Mouse (Mus musculus): ENCODE results near the gene Dhrs1.

The Dhrs1 gene

DNA sequence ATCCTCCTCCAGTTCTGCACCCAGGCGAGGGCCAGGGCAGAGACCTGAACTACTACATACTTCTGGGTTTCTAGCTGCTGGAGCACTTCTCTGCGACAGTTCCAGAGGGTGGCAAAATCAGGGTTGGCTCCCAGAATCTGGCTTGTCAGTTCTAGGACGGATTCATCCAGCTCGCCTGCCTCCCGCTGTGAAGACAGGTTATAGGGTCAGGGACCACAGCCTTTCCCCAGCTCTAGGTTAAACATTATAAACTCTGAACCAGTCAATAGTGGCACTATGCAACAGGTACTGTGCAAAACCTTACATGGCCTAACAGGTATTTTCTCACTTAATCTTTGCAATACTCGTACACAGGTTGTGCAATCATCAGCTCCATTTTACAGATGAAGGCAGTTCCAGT is 24.4 kb downstream of the Dhrs1 start:
- peak; percentile 17 to 43 for DNase-seq

DNA sequence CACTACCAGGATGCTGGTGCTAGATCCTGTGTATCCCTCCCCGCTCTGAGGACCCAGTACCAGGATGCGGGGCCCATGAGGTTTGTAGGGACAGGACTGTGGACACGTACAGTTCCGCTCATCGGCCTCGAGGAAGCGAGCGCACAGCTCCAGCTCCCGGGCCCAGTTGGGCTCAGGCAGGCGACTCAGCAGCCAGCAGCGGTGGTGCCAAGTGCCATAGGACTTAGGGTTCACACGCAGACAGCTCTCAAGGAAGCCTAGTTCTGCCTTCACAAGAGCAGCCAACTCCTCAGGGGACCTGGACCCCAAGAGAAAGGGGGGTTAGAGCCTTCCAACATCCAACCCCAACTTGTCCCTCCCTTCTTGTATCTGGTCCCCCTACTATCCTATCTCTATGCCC is 24.8 kb downstream of the Dhrs1 start:
- no peak for DNase-seq

DNA sequence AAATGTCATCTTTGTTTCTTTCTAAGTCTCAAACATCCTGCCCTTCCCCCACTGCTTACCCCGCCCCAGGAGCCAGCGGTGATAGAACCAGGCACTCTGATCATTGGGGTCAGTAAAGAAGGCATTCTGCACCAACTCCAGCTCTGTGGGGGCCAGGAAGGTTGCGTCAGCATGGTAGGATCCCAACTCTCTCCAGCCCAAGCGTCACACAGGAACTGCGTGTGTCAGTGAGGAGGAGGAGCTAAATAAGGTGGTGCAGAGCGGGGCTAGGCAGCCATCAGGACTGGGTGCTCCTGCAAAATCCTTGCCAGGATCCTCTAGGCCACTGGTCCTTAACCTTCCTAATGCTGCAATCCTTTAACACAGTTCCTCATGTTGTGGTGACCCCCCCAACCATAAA is 25.8 kb downstream of the Dhrs1 start:
- DNase-seq = no peak

DNA sequence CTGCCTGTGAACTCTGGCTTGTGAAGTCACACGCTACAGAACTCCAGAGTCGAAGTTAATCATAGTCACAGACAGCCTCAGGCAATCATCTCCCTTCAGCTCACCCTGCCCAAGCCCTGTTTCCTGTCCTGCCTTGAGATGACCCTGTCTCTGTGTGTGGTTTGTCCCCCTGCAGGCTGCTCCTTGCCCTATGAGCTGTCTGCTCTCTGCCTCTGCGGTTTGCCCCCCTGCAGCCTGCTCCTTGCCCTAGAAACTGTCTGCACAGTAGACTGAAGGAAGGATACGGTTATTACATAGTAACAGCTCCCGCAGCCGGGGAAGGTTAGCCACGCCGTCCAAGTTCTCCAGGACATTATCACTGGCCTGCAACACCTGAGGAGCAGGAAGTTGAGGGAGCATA is 28.6 kb downstream of the Dhrs1 start:
- DNase-seq = peak; percentile 31 to 62

DNA sequence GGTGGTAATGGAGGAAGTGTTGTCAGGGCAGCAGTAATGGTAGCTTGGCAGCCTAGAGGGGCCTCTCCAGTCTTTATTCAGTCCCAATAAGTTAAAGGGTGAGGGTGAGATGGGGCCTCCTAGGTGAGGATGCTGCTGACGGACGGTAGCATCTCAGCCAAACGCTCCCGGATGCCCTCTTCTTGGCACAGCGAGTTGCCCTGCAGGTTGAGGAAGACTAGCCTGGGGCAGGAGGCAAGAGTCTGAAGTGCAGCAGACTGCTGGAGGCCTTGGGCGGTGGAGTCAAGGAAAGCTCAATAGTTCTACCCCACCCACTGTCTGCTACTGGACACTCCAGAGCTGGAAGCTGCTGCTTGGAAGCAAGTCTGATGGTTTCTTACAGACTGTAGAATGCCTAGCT is 29.2 kb downstream of the Dhrs1 start:
- peak in 1 of 2 experiments; percentile 27 for DNase-seq

DNA sequence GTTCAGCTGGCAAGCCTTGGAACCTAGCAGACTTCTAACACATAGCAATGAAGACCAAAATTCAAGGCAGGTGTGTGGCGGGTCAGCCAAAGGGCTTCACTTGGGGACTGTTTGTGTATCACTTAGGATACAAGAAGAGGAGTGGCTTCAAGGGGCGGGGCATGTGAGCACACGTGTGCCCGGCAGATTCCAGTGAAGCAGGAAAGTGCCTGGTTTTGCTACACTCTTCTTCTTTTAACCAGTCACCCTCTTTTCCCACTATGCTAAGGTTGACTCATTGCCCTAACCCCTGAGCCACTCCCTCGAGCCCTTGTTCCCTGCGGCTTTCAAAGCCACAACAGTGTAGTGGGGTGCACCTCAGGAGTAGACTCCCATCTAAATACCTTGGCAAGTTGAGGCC is 30.6 kb downstream of the Dhrs1 start:
- DNase-seq = peak in 1 of 2 experiments; percentile 24

DNA sequence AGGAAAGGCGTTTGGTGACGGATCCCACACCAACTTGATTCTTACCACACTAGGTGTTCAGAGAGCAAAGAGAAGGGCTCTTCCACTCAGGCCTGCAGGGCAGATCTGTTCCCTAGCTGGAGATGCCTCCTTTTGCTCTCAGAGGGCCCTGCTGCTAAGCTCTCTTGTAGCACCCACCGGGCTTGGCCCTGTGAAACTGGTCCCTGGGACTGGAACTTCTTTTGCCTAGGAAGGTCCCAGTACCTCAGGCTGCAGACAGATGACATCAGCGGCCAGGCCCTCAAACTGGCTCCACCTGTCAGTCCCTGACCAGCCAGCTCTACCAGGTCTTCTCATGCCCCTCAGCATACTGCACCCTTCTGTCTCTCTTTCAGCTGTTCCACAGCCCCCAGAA is 31.8 kb downstream of the Dhrs1 start, which contains the start of gene Tgm1:
Tgm1 (minus strand) TSS at position 198 of the 394 bp plus-strand sequence.
- DNase-seq = no peak

DNA sequence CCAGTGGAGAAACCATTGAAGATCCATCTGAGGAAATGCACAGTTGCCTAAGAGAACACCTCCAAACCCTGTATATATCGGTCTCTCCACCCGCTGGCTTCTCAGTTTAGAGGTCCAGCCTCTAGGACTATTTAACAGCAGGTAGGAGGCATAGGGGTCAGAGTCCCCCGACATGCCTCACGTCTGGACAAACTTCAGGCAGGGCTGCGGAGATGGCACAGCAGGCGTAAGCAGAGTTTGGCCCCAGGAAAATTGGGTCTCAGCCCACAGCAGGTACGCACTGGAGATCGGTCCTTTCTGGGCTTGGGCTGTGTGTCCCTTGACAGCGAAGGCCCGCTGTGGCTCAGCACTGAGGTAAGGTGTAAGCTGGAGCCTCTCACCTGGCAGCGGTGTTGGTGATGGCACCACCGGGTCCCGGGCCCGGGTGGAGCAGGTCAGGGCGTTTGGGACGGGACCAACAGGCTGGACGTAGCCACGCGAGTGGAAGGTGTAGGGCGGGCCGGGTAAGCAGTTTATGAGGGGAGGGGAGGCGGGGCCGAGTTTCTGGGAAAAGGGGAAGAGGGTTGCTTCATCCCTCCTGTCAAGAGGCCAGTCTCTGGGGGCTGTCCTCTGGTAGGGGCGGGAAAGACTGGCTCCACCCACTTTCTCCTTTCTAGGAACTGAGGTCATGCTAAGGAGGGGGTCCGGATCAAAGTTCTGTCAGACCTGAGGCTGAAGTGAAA is 32.3 kb downstream of the Dhrs1 start:
- DNase-seq = peak; percentile 49 to 70

DNA sequence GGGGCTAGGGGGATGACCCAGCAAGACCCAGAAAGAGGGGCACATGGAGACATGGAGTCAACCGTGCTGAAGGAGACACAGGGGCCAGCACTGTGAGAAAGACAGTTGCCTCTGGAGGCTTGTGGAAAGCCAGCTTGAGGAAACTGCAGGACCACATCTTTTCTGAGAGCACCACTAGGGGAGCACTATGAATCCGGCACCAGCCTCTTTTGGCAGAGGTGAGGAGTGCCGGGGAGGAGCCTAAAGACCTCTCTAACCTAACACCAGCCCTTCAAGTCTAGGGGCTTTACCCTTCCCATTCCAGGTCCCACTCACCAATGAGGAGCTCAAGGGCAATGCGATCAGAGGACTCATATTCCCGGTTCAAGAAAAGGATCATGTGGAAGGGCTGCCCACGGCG is 33.7 kb downstream of the Dhrs1 start:
- no peak for DNase-seq

DNA sequence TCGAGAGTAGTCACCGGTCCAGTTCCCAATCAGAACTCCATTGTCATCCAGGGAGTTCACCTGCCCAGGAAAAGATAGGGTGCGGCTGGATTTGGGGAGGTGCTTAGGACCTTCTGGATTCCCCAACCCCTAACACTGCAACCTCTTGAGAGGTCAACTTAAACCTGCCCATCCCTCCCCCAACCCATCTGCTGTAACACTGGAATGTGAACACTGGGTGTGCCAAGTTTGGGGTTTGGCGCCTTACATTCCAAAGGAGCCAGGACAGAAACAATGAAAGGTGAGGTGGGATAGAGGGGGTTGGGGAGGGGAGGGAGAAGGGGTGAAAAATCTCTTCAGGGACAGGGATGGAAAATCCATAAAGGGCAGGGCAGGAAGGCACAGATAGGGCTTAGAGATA is 36.0 kb downstream of the Dhrs1 start:
- no peak for DNase-seq

DNA sequence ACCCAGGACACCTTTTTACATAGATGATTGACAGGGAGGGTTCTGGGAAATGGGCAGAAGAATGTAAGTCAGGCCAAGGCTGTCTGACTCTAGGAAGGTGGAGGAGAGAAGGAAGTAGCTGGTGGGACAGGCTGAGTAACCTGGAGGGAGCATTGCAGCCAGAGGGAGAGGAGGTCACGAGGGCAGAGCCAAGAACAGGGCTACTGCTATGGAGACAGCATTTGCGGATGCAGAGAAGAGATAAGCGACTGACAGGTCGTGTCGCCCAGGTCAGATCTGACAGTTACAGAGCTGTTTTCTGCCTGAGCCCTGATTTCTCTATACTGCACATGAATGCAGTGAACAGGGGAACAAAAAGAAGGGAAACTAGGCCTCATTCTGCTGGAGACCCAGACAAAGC is 38.1 kb downstream of the Dhrs1 start:
- DNase-seq = no peak

DNA sequence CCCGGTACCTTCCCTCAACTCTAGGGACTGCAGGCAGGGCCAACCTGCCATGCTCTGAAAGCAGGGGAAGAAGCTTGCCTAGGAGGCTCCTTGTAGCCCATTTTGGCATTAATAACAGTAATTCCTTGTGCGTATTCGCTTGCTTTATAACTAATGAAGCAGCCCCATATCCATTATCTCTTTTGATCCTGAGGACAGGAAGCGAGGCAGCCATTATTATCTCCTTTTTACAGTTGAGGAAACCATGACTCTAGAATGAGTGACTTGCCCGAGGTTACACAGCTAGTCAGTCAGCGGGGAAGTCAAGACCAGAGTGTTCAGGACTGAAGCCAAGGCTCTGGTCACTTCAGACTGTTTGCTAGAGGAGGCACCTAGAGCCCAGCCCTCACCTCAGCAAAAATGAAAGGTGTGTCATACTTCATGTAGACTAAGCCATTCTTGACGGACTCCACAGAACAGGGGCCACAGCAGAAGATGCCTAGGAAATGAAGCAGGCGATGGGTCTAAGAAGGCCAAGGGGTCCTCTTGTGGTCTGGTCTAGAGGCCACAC is 39.4 kb downstream of the Dhrs1 start:
- DNase-seq = no peak

DNA sequence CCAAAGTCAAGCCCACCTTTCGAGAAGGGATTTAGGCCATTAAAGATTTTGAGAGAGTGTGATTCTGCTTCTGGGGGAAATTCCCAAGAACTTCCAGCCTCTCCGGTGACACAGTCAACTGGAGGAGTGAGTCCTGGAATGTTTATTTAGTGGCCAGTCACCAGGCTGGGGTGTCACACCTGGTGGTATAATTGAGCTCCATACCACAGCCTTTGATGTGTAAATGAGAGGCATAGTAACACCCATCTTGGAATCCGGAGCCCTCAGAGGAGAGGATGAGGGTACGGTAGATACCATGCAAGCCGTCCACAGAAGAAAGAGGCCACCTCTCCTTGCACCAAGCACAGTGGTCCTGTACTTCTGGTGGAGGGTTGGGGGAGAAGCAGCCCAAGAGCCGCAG is 42.7 kb downstream of the Dhrs1 start:
- no peak for DNase-seq

DNA sequence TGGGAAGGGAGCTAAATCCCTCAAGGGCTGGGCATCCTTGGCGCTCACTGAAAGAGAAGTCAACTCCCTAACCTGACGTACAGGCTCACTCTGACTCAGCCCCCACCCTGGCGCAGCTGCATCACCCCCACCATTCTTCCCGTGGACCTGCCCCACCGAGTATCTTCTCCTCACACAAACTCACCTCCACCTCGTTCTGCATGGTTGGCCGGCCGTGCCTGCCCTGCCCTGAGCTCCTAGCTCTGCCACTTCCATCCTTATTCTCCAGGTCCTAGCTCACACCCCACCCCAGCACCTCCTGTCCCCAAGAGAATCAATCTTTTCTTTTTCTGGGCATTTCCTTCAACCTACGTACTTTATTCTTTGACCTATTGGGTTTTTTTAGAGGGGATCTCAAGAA is 44.4 kb downstream of the Dhrs1 start:
- peak; percentile 26 to 39 for DNase-seq

DNA sequence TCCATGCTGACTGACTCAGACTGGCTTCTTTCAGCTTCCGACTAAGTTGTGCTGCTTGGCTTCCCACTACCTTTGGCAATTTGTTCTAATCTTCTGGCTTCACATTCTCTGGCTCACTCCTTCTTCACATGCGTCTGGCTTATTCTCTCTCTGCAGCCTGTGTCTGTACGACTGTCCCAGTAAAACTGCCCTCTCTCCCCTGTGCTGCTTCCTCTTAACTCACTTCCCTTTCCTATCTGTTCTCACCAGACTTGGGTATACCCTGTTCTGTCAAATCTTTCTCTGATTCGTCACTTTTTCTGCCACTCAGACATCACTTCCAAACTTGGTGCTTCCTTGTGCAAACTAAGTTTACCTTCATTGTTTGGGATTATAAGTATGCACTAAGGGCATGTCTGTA is 48.3 kb downstream of the Dhrs1 start:
- DNase-seq = no peak

DNA sequence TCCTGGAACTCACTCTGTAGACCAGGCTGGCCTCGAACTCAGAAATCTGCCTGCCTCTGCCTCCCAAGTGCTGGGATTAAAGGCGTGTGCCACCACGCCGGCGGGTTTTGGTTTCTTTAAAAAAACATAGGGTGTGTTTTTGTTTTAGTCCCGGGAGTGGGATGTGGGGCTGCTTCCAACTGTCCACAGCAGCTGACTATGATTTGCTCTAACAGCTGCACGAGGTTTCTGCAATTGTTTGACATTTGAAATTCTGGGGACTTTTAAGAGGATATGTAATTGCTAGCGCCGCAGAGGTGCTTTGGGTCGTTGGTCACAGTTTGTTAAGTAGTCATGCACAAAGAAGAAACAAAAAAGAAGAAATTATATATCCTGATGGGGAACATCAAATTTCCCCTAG is 56.1 kb downstream of the Dhrs1 start:
- DNase-seq = no peak
